Mouse (Mus musculus): ENCODE data around the gene Coil.
A peak's percentile ranks its signal among the peaks of the same experiment; 100 is the strongest.
"Not testable (repeated sequence)": the region's sequence is repeated elsewhere in the genome, so short reads cannot be mapped to it uniquely, and the experiment has no call there.

The Coil gene

DNA sequence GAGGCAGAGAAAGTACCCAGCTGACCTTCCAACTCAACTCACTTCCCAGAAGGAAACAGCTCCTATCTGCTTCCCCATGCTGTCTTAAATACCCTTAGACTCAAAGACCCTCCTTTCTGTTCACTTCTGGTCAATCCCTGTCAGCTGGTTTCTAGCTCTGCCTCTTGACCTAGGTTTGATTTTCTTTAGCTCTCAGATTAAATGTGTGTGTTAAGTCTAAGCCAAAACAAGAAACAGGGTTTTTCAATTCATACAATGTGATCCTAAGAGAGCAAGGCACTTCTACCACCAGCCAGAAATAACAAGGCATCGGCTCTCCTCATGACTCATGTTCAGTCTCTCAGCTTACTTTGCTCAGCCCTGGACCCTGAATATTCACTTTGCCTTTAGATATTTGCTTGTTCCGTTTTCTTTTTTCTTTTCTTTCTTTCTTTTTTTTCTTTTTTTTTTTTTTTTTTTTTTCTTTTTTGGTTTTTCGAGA, 3.1 kb upstream of the Coil start, which contains the start of gene Elobl:
TSS of gene Elobl (minus strand) at position 51 of the 481 bp plus-strand sequence.
- no peak for DNase-seq (ENCODE audit: extremely low read depth, insufficient read length, low spot score)

DNA sequence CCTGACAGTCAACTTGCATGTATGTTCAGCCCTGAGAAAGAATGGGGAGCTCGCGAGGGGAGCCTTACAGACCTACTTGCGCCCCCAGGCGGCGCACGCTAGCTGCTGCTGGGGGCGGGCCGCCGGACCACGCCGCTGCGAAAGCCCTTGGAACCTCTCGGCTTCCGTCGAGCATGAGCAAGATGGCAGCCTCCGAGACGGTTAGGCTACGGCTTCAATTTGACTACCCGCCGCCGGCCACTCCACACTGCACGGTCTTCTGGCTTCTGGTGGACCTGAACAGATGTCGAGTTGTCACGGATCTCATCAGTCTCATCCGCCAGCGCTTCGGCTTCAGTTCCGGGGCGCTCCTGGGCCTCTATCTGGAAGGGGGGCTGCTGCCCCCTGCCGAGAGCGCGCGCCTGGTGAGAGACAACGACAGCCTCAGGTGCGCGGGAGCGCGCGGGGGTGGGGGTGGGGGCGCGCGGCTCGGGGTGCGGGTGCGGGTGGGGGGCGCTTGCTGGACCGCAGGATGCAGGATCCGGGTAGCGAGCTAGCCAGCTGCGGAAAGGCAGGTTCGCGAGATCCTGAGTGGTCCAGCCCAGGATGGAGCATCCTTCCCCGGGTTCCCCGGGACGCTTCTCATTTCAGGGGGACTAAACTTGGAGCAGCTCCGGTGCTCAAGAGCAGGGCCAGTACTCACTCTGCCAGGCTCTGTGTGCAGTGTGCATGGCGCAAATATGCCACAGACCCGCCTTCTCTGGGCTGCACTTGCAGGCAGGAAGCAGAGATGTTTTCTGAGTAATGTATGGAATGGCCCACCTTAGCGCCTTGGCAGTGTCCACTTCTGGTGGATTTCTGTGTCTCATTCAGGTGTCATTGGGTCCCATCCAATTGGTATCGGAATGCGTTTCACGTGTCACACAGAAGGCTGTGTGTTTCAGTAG, 4.0 kb downstream of the Coil start:
- peak; percentile 98 for DNase-seq (ENCODE audit: extremely low read depth, insufficient read length, low spot score)

DNA sequence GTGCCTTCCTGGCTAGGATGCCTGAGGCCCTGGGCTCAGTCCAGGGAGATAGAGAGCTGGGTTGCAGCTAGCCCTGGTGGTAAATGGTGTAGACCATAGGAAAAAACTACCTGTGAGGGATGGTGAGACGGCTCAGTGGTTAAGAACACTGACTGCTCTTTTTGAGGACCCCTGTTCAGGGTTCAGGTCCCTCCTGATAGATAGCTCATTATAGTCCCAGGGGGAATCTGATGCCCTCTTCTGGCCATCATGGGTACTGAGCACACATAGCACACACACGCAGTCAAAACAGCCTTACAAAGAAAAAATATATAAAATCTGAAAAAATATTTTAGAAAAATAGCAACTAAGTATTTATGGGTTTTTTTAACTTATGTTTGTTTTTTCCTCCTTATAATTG, 6.3 kb downstream of the Coil start:
- DNase-seq (ENCODE audit: extremely low read depth, insufficient read length, low spot score) = no peak

DNA sequence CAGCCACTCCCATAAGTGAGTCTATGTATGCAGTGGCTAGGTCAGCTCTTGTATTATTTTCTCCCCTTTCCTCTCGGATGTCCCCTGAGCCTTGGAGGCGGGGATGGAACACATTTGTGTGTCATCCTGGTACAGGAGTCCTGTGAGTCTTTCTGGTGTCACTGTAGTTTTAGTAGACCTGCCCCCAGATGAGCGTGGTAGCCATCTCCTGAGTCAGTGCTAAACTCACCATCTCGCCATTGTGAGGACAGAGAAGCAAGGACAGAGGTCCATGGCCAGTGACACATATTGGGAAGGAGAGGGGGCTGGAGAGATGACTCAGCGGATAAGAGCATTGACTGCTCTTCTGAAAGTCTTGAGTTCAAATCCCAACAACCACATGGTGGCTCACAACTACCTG, 7.1 kb downstream of the Coil start:
- DNase-seq (ENCODE audit: extremely low read depth, insufficient read length, low spot score) = no peak

DNA sequence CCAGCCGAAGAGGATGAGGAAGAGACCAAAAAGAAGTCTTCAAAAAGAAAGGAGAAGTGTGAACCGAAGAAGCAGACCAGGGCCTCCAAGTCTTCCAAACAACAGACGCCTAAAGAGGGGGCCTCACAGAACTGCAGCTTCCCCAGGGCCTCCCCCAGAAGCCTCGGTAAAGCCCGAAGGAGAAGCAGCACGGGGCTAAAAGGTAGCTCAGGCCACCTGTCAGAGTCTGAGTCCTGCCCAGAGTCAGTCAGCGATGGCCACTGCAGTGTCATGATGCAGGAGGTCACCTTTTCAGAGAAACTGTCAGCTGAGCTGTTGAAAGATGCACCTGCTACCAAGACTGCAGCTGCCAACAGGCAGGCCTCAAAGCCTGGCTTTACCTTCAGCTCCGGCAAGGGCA, 11.3 kb downstream of the Coil start:
- DNase-seq (ENCODE audit: extremely low read depth, insufficient read length, low spot score) = no peak

DNA sequence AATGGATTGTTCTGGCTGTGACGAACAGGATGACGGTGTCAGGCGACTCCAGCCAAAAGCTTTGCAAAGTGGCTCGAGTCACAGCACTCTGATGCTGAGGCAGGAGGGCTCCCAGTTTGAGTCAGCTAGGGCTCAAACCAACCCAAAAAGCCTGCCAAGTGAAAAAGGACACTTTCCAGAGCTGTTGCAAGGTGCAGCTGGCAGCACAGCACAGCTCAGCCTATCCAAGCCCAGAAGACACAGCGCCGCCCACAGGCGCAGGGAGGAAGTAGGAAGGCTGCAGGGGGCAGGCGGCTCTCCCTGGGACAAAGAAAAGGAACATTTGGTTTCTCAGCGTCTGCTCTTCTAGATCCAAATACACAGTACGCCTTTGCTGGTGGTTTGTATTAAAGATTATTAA, 16.6 kb downstream of the Coil start:
- no peak for DNase-seq (ENCODE audit: extremely low read depth, insufficient read length, low spot score)

DNA sequence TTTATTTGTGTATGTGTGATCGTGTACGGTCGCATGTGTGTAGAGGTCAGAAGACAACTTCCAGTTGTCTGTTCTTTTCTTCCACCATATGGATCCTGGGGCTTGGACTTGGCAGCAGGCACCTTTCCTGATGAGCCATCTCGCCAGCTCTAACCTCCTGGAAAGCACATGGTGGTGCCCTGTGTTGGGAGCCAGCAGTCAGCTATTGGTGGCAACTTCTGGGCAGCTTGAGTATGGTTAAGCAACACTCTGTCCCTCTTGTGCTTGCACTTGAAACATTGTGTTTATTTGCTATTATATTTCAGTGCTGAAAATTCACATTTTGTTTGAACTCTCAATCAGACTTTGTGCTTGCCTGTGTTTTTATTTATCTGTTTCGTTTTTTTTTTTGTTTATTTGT, 18.9 kb downstream of the Coil start:
- no peak for DNase-seq (ENCODE audit: extremely low read depth, insufficient read length, low spot score)

DNA sequence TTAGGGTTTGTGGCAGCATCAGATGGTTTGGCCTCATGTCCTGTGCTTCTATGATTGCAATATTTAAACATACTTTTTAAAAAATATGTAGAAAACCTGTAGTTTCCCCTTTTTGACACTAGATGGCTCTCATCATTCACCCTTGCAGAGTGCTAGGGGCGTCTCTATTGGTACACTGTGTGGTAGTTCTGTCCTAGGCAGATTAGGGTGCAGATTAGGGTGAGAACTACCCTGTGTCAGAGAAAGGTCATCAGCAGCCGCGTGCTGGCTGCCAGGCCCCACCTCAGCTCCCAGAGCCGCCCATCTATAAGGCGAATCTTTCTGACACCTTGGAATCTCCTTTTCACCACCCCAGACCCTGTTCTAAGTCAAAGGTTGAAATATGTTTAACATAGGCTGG, 19.5 kb downstream of the Coil start:
- DNase-seq (ENCODE audit: extremely low read depth, insufficient read length, low spot score) = peak; percentile 32

DNA sequence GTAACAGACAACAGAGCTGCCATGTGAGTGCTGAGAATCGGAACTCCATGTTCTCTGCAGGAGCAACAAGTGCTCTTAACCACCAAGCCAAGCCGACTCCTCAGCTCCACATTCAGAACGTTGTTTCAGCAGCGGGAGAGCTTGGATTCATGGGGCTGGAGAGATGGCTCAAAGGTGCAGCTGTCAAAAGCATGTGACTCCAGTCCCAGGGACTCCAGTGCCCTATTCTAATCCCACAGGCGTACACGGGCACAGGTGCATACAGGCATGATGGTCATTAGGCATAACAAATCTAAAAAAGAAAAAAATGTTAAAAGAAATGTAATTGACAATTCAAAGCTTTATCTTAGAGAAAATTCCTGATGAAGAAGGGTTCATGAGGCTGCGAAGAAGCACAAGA, 23.1 kb downstream of the Coil start:
- DNase-seq (ENCODE audit: extremely low read depth, insufficient read length, low spot score) = no peak

DNA sequence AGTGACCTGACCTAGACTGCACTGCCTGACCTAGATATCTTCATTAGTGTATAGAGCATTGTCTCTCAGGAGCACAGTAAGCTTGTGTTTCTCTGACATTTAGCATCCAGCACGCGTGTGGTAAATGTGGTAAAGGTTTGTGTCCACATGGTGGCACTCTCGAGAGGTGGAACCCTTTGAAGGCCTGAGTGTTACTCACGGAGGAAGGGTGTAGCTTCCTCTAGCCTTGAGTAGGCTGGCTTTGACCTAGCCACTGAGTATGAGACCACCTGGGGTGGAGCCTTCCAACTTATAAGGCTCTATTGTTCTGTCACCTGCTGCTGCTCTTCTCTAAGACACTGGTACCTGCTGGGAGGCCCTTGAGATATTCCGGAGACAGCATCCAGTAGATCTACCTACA, 23.6 kb downstream of the Coil start:
- no peak for DNase-seq (ENCODE audit: extremely low read depth, insufficient read length, low spot score)

DNA sequence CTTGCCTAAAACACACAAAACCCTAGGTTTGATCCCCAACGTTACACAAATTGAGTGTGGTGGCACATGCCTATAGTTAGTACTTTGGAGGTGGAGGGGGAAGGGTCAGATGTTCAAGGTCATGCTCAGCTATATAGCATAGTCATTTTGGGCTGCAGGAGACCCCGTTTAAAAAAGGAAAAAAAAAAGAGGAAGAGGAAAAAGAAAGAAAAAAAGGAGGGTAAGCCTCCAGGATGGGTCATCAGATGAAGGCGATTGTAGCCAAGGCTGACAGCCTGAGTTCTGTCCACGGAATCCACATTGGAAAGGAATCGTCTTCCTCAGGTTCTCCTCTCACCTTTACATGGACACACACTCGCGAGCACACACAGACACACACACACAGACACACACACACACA, 24.4 kb downstream of the Coil start:
- no peak for DNase-seq (ENCODE audit: extremely low read depth, insufficient read length, low spot score)

DNA sequence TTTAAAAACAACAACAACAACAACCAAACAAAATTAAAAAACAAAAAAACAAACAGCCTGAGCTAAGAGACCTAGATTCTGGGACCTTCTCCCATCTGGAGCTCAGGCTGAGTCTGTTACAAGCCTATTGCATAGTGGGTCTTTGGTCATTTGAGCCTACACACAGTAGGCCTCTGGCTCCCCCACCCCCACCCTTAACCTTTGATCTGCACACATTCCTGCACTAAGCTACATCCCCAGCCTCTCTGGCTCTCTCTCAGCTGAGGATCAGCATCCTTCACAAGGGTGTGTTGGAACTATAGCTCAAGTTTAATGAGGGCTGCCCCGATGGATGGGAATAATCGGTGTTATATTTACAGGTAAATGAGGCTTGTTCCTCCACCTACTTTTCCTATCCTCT, 25.6 kb downstream of the Coil start:
- no peak for DNase-seq (ENCODE audit: extremely low read depth, insufficient read length, low spot score)

DNA sequence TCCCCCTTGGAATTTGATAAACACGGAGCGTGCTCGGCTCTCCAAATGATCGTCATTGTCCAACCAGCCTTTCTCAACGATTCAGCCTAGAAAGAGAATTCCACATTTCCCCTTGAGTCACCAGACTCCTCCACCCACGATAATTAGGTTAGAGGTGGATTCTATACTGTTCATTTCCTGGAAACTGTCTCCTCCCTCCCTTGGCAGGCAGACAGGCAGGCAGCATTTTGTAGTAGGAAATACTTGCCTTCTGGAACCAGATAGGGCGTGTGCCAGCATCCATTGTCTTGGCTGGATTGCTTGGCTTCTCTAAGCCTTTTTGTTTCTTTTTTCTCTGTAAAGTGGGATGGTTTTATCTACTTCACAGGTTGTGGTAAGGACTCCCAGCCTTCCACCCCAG, 26.4 kb downstream of the Coil start:
- DNase-seq (ENCODE audit: extremely low read depth, insufficient read length, low spot score) = no peak

DNA sequence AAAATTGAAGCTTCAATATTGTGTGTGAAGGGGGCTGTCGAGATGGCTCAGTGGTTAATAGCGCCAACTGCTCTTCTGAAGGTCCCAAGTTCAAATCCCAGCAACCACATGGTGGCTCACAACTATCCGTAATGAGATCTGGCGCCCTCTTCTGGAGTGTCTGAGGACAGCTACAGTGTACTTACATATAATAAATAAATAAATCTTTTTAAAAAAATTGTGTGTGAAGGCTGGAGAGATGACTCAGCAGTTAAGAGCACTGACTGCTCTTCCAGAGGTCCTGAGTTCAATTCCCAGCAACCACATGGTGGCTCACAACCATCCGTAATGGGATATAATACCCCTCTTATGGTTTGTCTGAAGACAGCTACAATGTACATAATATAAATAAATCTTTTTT, 27.3 kb downstream of the Coil start:
- DNase-seq (ENCODE audit: extremely low read depth, insufficient read length, low spot score) = not testable (repeated sequence)

DNA sequence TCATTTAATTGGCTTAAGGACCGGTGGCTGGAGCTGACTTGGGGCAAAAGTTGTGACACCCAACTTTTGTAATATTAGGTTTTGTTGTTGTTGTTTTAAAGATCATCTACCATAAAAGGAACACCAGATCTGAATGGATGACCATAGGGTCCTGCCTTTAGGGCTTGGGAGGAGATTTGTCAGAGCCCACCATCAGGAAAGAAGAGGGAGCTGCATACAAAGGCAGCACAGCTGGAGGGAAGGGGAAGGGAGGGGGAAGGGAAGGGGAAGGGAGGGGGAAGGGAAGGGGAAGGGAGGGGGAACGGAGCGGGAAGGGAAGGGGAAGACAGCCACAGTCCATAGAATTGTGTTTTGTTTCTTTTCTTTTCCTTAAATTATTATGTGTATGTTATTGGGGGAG, 28.4 kb downstream of the Coil start:
- no peak for DNase-seq (ENCODE audit: extremely low read depth, insufficient read length, low spot score)

DNA sequence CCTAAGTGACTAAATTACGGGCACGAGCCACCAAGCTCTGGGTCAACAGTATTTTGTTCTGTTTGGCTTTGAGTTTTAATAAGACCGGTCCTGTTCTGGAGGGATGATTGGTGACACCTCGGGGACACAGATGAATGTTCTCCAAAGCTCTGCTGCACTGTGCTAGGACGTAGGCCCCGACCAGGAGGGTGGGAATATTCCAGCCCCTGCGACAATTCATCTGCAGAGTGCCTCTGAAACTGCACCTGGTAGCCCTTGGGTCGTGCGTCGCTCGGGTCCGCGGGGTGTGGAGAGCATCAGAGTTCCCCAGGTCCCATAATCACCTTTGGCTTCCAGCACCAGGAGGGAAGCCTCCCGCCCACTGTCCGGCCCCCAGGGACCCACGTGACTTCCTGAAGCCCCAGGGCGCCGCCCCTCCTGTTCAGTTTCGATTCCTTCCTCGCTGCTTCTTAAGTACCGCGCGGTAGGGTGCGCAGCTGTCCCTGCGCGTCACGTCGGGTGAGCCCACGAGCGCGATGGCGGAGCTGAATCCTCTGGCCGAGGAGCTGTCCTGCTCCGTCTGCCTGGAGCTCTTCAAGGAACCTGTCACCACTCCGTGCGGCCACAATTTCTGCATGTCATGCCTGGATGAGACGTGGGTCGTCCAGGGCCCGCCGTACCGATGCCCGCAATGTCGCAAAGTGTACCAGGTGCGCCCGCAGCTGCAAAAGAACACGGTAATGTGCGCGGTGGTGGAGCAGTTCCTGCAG, 29.1 kb downstream of the Coil start, which contains the start of gene Trim25:
TSS of gene Trim25 (plus strand) at position 403 of the 749 bp plus-strand sequence.
- peak; percentile 98 for DNase-seq (ENCODE audit: extremely low read depth, insufficient read length, low spot score)

DNA sequence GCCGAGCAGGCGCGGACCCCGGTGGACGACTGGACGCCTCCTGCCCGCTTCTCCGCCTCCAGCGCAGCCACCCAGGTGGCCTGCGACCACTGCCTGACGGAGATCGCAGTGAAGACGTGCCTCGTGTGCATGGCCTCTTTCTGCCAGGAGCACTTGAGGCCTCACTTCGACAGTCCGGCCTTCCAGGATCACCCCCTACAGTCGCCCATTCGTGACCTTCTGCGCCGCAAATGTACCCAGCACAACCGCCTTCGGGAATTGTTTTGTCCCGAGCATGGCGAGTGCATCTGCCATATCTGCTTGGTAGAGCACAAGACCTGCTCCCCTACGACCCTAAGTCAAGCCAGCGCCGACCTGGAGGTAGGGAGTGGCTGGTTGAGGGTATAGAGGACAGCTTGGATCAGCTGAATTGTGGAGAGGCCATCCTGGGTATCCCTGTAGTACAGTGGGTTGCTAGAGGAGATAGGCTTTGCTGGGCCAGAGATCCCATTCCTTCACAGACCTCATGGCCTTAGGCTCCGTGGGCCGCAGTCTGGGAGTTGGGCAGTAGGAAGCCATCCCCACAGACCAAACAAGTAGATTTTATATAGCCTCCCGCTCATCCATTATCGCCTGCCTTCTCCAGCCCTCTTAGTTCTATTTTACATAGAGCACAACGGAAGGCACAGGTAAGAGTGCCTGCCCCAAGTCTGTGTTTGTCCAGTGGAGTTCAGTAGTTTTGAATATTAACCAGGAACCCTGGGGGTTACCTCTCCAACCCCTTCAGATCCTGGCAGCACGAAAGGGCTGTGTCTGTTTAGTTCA, 29.9 kb downstream of the Coil start:
- no peak for DNase-seq (ENCODE audit: extremely low read depth, insufficient read length, low spot score)

DNA sequence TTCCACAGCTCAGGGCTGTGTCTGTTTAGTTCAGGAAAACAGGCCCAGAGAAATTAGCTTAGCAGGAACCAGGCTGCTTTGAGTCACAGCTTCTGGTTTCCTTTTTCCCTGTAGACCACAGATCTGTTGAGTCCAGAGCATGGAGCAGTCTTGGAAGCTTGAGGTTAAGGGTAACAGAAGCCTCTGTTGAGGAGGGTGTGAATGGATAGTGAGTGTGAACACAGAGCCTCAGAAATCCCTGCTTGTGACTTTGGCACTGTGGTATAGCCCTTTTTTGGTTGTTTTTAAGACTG, 30.4 kb downstream of the Coil start:
- no peak for DNase-seq (ENCODE audit: extremely low read depth, insufficient read length, low spot score)

DNA sequence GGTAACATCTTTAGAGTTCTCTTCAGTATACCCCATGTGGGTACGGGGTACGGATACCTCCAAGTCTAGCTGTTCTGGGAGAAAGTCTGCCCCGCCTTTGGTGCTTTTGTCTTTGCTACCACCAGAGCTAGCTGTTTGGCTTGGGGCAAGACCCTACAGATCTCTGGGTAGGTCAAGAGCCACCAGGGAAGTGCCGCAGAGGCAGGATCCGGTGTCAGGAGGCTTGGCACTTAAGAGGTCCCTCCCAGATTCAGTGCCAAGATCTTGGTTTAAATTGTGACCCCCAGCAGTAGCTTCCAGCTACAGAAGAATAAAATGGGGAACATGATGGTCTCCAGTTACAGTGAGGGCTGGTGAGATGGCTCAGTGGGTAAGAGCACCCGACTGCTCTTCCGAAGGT, 31.5 kb downstream of the Coil start:
- no peak for DNase-seq (ENCODE audit: extremely low read depth, insufficient read length, low spot score)

DNA sequence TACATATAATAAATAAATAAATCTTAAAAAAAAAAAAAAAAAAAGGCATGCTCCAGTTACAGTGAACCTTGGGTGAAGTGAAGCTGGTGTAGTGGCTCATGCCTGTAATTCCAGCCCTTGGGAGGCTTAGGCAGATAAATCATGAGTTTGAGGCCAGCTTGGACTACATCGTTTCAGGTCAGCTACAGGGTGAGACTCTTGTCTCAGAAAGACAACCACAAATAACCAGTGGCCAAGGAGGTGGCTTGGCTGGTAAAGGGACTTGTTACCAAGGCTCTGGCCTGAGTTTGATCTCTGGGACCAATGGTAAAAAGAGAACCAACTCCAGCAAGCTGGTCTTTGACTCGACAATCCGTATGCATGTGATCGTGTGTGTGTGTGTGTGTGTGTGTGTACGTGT, 32.0 kb downstream of the Coil start:
- no peak for DNase-seq (ENCODE audit: extremely low read depth, insufficient read length, low spot score)

DNA sequence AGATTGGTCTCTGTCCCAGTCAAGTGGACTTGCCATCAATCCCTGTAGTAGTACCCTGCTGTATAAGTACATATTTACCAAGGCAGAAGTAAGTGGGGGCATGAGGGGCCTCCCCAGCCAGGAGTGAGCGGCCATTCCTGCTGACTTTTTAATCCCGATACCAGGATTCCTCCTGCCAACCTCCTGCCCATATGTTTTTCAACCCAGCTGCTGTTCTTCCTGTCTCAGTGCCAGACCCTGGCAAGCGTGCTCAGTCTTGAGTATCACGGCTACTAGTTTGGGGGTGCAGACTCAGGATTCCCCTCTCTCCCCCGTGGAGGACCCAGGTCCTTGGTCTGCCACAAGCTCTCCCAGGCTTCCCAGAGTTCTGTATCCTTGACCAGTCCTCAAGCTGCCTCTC, 32.6 kb downstream of the Coil start:
- DNase-seq (ENCODE audit: extremely low read depth, insufficient read length, low spot score) = no peak

Measured in 3134 (cell line).